Mouse (Mus musculus) retina, embryonic 14.5 days (tissue): ENCODE data around the gene Mkrn2os.
A peak's percentile ranks its signal among the peaks of the same experiment; 100 is the strongest.

ENCODE experiments used
- DNase-seq: peaks from one replicate; pipeline ENCODE4 v3.0.0-alpha.2; 2015; ENCODE audit warnings: low spot score

The Mkrn2os gene

GRCm38 (mm10) chr6:115582328-115583115, 9.9 kb downstream of the Mkrn2os start:
- DNase-seq: no peak

GRCm38 (mm10) chr6:115580810-115581209, 11.6 kb downstream of the Mkrn2os start:
- DNase-seq: no peak

DNA sequence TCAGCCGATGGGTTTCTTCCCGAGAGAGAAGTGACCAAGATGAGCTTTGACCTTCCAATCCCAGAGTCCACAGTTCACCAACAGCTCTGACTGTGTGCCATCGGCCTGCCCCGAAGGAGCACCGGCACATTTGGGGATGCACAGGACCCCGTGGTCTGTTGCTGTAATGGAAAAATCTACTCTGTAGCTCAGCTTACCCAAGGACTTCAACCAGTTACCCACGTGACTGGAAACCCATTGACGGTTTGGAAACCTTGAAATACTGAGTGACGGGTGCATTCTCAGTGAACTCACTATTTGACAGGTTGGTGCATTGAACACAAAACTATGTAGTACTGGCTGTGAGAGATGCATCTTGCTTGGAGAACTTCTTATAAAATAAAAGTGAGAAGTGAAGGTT, 14.4 kb downstream of the Mkrn2os start:
- DNase-seq: no peak

- no peak for DNase-seq
Observed at GRCm38 (mm10) chr6:115577407-115577806, 15.0 kb downstream of the Mkrn2os start.

DNA sequence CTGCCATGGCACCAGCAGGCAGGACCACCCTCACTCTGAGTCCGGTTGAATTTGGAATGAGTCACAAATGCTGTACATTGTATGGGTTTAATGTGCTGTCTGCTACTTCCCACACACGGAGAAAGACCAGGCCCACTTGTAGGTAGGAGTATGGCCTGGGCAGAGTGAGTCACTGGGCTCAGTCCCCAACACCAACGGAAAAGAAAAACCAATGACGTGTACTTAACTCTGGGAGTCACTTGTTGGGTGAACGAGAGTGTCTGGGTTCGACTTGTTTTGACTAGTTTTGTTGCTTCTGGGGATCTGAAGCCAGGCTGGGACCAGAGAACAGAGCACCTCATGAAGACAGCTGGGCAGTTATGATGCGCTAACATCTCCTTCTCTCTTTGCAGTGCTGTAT, 18.2 kb downstream of the Mkrn2os start:
- no peak for DNase-seq

- no peak for DNase-seq
Observed at GRCm38 (mm10) chr6:115565479-115566045, 26.8 kb downstream of the Mkrn2os start.

GRCm38 (mm10) chr6:115559651-115560632, 32.4 kb downstream of the Mkrn2os start:
- no peak for DNase-seq

GRCm38 (mm10) chr6:115558176-115558575, 34.2 kb downstream of the Mkrn2os start:
- DNase-seq: no peak

DNA sequence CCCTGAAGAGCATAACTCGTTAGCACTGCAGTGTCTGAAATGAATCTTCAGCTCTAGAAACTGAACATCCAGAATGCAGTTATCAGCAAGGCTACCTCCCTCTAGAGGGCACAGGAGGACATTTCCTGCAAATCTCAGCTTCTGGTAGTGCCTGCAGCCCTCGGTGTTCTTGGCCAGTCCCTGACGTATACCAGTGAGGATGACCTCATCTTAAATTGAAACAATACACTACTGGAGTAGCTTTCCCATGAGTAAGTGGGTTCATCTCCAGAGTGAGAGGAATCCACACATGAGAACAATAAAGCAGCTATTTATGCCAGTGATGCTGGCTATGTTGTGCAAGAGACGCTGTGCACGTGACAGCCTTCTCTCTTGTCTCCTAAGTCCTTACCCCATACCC, 36.9 kb downstream of the Mkrn2os start:
- no peak for DNase-seq

DNA sequence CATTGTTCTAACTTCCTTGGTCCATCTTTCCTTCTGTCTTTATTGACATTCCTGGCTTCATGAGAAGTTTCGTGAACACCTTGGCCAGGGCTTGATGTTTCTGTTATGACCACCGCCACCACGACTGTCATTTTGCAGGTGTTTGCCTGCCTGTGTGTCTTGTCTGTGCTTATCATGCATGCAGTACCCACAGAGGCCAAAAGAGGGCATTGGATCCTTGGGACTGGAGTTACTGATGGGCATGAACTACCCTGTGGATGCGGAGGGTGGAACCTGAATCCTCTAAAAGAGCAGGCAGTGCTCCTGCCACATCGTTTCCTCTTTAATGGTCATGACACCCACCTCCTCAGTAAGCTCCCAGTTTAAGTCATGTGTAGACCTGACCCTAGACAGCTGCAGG, 46.1 kb downstream of the Mkrn2os start:
- peak; percentile 63 for DNase-seq

DNA sequence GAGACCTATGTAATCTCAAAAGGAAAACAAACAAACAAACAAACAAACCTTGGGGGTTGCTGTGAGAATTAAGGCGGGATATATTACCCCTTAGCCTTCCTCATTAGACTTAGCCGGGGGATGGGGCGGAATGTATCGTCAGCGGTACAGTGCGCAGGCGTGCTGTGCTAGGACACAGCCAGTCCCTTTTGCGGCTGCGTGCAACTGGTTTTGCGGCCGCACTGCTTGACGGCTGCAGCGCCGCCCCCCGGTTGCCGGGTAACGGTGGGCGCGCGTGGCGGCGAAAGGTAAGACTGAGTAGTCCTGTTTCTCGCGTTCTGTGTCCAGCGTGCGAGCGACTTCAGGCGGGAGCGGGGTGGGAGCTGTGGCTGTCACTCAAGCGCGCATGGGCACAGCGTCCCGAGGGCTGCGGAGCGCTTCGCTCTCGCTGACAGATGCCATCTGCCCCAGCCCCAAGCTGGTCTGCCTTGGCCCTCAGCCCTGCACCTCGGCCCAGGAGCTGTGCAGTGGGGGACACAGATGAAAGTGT, 47.9 kb downstream of the Mkrn2os start, which contains the start of gene Tsen2:
TSS of gene Tsen2 (plus strand) at position 223 of the 529 bp plus-strand sequence.
- DNase-seq: peak; percentile 97

DNA sequence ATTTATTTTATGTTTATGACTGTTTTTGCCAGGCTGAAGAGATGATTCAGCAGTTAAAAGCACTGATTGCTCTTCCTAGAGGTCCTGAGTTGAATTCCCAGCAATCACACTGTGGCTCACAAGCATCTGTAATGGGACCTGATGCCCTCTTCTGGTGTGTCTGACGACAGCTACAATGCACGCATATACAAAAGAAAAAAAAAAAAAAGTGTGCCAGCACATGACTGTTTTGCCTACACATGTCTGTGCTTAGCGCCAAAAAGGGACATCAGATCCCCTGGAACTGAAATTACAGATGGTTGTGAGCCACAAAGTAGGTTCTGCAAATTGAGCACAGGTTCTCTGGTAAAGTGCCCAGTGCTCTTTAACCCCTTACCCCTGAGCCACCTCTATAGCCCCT, 50.0 kb downstream of the Mkrn2os start:
- no peak for DNase-seq

GRCm38 (mm10) chr6:115541676-115542275, 50.6 kb downstream of the Mkrn2os start:
- DNase-seq: no peak

- peak; percentile 93 for DNase-seq
Observed at GRCm38 (mm10) chr6:115538645-115539429, 53.5 kb downstream of the Mkrn2os start.

DNA sequence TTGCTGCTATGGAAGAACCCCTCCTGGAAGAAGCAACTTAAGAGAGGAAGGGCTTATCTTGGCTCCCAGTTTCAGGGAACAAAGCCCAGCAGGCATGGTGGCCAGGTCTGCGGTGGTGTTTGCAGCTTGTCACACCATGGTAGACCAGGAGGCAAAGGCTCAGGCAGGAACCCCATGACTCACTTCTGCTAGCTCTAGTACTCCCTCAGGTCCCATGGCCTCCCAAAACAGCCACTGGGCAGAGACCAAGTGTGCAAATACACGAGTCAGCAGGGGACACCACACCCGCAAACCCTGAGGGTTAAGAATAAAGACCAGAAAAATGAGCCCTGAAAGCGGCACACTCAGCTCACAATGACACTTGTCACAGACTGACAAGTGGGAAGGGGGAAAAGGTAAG, 56.2 kb downstream of the Mkrn2os start:
- DNase-seq: no peak

DNA sequence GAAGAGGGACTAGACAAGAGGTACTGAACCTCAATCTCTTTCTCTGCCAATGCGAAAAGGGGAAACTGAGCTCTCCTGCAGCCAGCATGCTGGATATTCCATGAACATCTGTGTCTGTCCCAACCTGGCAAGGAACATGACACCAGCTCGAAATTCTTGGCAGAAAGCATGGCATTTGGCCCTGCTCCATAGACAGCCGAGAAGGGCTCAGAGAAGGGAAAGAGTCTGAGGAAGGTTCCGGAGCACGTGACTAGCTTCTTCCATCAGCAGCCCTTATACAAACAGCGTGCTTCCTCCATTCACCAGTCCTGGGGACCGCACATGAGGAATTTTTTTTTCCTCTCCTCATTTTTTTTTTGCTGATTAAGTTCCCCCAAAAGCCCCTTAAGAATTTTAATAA, 57.8 kb downstream of the Mkrn2os start:
- no peak for DNase-seq
